Mouse (Mus musculus): ENCODE measurements at regions not wholly inside any gene's neighbourhood (a gene's known extent, or its start where the extent isn't known, plus 50 kb on each side); places are given as distances from the start of the nearest gene placed in this dataset.

GRCm38 (mm10) chr13:37528380-37528779 is 183.4 kb downstream of the Ly86 start:
- no peak for DNase-seq (ENCODE audit: extremely low spot score, low spot score)

- no peak for DNase-seq (ENCODE audit: extremely low spot score, low spot score)
Measured at GRCm38 (mm10) chr13:37528876-37529275, 183.9 kb downstream of the Ly86 start.

GRCm38 (mm10) chr13:37531512-37532183 is 186.6 kb downstream of the Ly86 start:
- DNase-seq (ENCODE audit: extremely low spot score, low spot score), result no peak

- no peak for DNase-seq (ENCODE audit: extremely low spot score, low spot score)
Measured at GRCm38 (mm10) chr13:37532596-37533170, 187.7 kb downstream of the Ly86 start.

GRCm38 (mm10) chr13:37533851-37534250 is 188.8 kb downstream of the Ly86 start:
- no peak for DNase-seq (ENCODE audit: extremely low spot score, low spot score)

- DNase-seq (ENCODE audit: extremely low spot score, low spot score), result no peak
Measured at GRCm38 (mm10) chr13:37537330-37537729, 192.3 kb downstream of the Ly86 start.

GRCm38 (mm10) chr13:37537793-37538192 is 192.8 kb downstream of the Ly86 start:
- DNase-seq (ENCODE audit: extremely low spot score, low spot score), result no peak

- no peak for DNase-seq (ENCODE audit: extremely low spot score, low spot score)
Measured at GRCm38 (mm10) chr13:37540980-37541531, 196.0 kb downstream of the Ly86 start.

GRCm38 (mm10) chr13:37541674-37542073 is 196.7 kb downstream of the Ly86 start:
- peak; percentile 59 for DNase-seq (ENCODE audit: extremely low spot score, low spot score)

- DNase-seq (ENCODE audit: extremely low spot score, low spot score), result no peak
Measured at GRCm38 (mm10) chr13:37542744-37543196, 197.8 kb downstream of the Ly86 start.

GRCm38 (mm10) chr13:37543788-37544187 is 198.8 kb downstream of the Ly86 start:
- no peak for DNase-seq (ENCODE audit: extremely low spot score, low spot score)

GRCm38 (mm10) chr13:37544696-37545095 is 199.7 kb downstream of the Ly86 start:
- DNase-seq (ENCODE audit: extremely low spot score, low spot score), result no peak

- no peak for DNase-seq (ENCODE audit: extremely low spot score, low spot score)
Measured at GRCm38 (mm10) chr13:37546556-37546955, 201.5 kb downstream of the Ly86 start.

GRCm38 (mm10) chr13:37550584-37550983 is 205.6 kb downstream of the Ly86 start:
- DNase-seq (ENCODE audit: extremely low spot score, low spot score), result no peak

- no peak for DNase-seq (ENCODE audit: extremely low spot score, low spot score)
Measured at GRCm38 (mm10) chr13:37553392-37553791, 208.4 kb downstream of the Ly86 start.

GRCm38 (mm10) chr13:37557183-37557582 is 212.2 kb downstream of the Ly86 start:
- DNase-seq (ENCODE audit: extremely low spot score, low spot score), result no peak

- DNase-seq (ENCODE audit: extremely low spot score, low spot score), result no peak
Measured at GRCm38 (mm10) chr13:37557766-37558165, 212.8 kb downstream of the Ly86 start.

- DNase-seq (ENCODE audit: extremely low spot score, low spot score), result no peak
Measured at GRCm38 (mm10) chr13:37559056-37559455, 214.0 kb downstream of the Ly86 start.

GRCm38 (mm10) chr13:37559706-37560313 is 214.8 kb downstream of the Ly86 start:
- no peak for DNase-seq (ENCODE audit: extremely low spot score, low spot score)

- no peak for DNase-seq (ENCODE audit: extremely low spot score, low spot score)
Measured at GRCm38 (mm10) chr13:37560387-37560786, 215.4 kb downstream of the Ly86 start.

- DNase-seq (ENCODE audit: extremely low spot score, low spot score), result no peak
Measured at GRCm38 (mm10) chr13:37560800-37561199, 215.8 kb downstream of the Ly86 start.

GRCm38 (mm10) chr13:37561437-37561836 is 216.4 kb downstream of the Ly86 start:
- no peak for DNase-seq (ENCODE audit: extremely low spot score, low spot score)

Measured in neural tube, embryonic 10.5 days (tissue).